Mouse (Mus musculus) small intestine, adult 2 months (tissue): Measurements from ENCODE around the gene Abcg5. TPM values are rescaled to one million over a fixed set of nuclear protein-coding genes. Genes with fewer than 3 reads are reported as not detected.

Experiments used
- H3K27ac ChIP-seq: fragments of 200-500 bp; 2 replicates; pipeline ENCODE4 v1.5.1; 2012; ENCODE audit warnings: low read depth, low read length, control low read depth, inconsistent platforms; ENCODE audit not compliant: insufficient read depth
- H3K27me3 ChIP-seq: fragments of 200-500 bp; 2 replicates; pipeline ENCODE4 v1.6.1; 2012; ENCODE audit warnings: mild to moderate bottlenecking, moderate library complexity, low read length, inconsistent platforms; ENCODE audit not compliant: control insufficient read depth, insufficient read depth
- H3K36me3 ChIP-seq: fragments of 200-500 bp; 2 replicates; pipeline ENCODE4 v1.6.1; 2012; ENCODE audit warnings: mild to moderate bottlenecking, low read length, control low read depth, inconsistent platforms; ENCODE audit not compliant: control insufficient read depth, insufficient read depth
- H3K4me1 ChIP-seq: fragments of 200-500 bp; 2 replicates; pipeline ENCODE4 v1.6.1; 2012; ENCODE audit warnings: low read length, inconsistent platforms, mixed read lengths; ENCODE audit not compliant: control insufficient read depth, insufficient read depth, insufficient read length
- H3K4me3 ChIP-seq: fragments of 200-500 bp; 2 replicates; pipeline ENCODE4 v1.5.1; 2012; ENCODE audit warnings: low read depth, mild to moderate bottlenecking, control low read depth, inconsistent platforms, low read length, moderate library complexity
- CTCF ChIP-seq: fragments of 200-500 bp; IDR thresholded peaks from 2 replicates; pipeline ENCODE4 v1.5.1; 2012; ENCODE audit warnings: low read depth, mild to moderate bottlenecking, control low read depth, inconsistent platforms, low read length, moderate library complexity, mixed read lengths; ENCODE audit not compliant: insufficient replicate concordance, insufficient read length; ENCODE audit errors: extremely low read depth
- POLR2A ChIP-seq: fragments of 200-500 bp; IDR thresholded peaks from 2 replicates; pipeline ENCODE4 v1.6.1; 2012; ENCODE audit warnings: low read depth, mild to moderate bottlenecking, control low read depth, inconsistent platforms, low read length, moderate library complexity
- WGBS: fragments of 180-500 bp; shearing (Covaris S2); methylation state at CpG from one replicate; pipeline ENCODE4 v1.1.7; 2018; 5-methylcytosine and 5-hydroxymethylcytosine counted together
- polyA plus RNA-seq: library from polyadenylated mRNA; depleted of rRNA; stranded (reverse); fragments of >200 nt; gene quantifications from 2 replicates; pipeline ENCODE4 v1.2.3, GENCODE M21; 2012

Abcg5 gene
- polyA plus RNA-seq, 1 experiment: 335 TPM

DNA sequence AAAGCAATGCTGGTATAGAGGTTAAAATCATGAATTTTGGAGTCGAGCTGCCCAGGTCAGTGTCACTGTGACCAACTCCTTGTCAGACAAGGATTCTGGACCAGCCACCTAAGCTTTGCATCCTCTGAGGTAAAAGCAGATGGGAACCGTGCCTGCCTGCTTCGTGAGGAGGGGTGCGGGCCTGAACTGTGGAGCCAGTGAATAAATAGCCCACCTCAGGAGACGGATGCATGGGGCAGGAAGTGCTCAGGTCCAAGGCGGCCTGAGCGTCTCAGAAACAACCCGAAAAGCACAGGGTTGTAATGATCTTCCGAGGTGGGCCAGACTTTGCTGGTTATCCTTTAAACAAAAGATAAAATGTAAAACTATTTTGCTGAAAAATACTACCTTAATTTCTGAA is 37.7 kb downstream of the Abcg5 start:
- TF ChIP-seq POLR2A (no peak), CTCF (no peak)
- no peak overlapping the region for H3K4me3 ChIP-seq
- no peaks in the 10 kb centered on the region for H3K36me3 ChIP-seq
- H3K27me3 ChIP-seq: no peaks in the 10 kb centered on the region
- H3K27ac ChIP-seq: no peak overlapping the region
- WGBS: 83% methylated on average over 9 of the region's 9 CpGs
- H3K4me1 ChIP-seq: peaks cover 5% of the 10 kb centered on the region; the same call in 1 of the 2 replicates

DNA sequence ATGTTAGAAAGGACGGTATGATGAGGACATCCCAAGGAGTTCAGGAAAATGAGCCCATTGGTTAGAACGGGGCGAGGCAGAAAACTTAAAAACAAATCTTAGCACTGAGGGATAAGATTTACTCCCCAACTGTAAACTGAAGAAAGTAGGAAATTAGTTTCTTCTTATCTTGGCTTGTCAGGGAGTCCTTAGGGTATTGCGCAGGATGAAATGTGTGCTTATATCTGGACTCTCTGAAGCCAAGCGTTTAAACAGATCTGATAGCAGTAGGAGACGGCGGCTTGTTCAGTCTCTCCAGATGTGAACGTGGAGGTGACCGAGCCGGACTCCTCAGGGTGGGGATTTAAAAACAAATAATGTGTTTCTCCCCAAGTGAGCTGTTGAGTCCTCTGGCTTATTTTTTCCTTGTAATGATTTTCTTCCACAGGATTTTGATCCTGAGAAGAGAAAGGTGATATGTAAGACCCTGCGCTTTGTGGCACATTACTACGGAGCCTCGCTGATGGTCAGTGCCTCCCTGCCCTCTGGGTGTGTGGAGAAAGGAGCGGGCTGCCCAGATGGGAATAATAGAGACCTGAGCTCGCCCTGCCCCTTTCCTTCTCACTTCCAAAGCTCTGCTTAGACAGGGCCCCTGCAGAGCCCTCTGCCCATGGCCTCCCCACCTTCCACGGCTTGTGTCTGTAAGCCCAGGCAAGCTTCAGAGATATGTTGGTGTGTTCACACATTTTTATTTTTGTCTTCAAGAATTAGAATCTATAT is 38.3 kb downstream of the Abcg5 start:
- Histone ChIP-seq H3K27me3 (no peaks in the 10 kb centered on the region), H3K4me1 (peaks cover 4% of the 10 kb centered on the region; the same call in 1 of the 2 replicates), H3K36me3 (no peaks in the 10 kb centered on the region), H3K4me3 (no peak overlapping the region), H3K27ac (no peak overlapping the region)
- 59% methylated on average over 16 of the region's 16 CpGs for WGBS
- TF ChIP-seq POLR2A (no peak), CTCF (no peak)

DNA sequence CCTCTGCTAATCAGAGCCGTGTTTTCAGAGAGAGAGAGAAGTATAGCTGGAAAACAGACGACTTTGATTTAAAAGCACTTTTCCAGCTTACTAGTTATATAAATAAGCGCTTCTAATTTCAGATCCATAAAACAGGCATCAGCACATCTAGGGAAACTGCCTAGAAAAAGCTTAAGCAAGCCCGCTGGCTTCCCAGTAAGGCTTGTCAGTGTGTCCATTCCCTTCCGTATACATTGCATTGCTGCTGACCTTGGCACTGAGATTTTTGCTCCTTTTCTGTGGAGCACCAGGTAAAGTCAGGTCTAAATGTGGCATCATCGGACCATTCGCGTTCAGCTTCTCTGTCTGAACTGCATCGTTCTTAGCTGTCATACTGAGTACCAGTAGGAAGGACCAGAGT is 40.5 kb downstream of the Abcg5 start:
- Histone ChIP-seq H3K4me3 (no peak overlapping the region), H3K27me3 (no peaks in the 10 kb centered on the region), H3K36me3 (no peaks in the 10 kb centered on the region), H3K4me1 (peaks cover 4% of the 10 kb centered on the region; the same call in 1 of the 2 replicates), H3K27ac (no peak overlapping the region)
- no peak for TF ChIP-seq POLR2A
- TF ChIP-seq CTCF: no peak
- 93% methylated on average over 9 of the region's 9 CpGs for WGBS

DNA sequence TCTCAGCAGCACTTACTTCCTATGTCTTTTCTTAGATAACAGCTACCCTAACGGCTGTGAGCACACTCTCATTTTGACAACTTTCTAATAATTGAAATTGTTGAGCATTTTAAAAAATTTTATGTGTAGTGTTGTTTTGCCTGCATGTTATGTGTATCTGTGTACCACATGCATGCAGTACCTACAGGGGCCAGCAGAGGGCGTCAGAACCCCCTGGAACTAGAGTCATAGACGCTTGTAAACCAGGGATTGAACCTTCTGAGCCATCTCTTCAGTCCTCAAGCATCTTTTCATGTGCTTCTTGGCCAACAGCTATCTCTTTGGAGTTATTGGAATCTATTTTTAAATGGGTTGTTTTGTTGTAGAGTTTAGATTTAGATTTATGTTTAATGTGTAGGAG is 40.9 kb downstream of the Abcg5 start:
- 29% methylated on average over 3 of the region's 3 CpGs for WGBS
- Histone ChIP-seq H3K27me3 (no peaks in the 10 kb centered on the region), H3K27ac (no peak overlapping the region), H3K4me3 (no peak overlapping the region), H3K36me3 (no peaks in the 10 kb centered on the region), H3K4me1 (peaks cover 4% of the 10 kb centered on the region; the same call in 1 of the 2 replicates)
- TF ChIP-seq CTCF (peak; percentile 87; the same call in 1 of the 2 replicates), POLR2A (no peak)

DNA sequence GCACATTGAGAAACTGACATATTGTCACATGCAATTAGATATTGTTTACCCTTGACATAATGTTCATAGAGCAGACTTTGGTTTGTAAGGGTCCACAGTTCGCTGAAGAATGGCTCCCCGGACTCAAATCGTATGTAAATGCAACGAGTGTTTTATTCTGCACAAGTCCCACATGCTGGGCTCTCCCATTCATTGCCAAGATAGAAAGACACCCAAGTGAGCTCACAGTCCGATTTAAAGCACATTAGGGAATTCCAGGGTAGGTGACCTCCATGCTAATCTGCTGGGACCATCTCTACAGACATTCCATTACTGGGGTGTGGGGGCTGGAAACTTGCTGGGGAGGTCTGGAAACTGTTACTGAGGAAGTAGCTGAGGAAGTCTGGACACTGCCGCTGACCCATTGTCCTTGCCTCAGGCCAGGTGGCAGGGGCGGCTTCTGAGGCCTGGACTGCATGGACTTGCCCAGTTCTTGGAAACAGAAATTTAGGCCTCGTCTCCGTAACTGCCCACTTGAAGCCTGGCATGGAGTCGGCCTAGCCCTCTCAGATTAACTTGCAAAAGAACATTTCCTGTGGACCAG is 42.9 kb downstream of the Abcg5 start:
- no peak overlapping the region for H3K4me3 ChIP-seq
- no peak overlapping the region for H3K27ac ChIP-seq
- H3K27me3 ChIP-seq: no peaks in the 10 kb centered on the region
- H3K36me3 ChIP-seq: no peaks in the 10 kb centered on the region
- TF ChIP-seq POLR2A (no peak), CTCF (no peak)
- WGBS: 84% methylated on average over 10 of the region's 10 CpGs
- no peaks in the 10 kb centered on the region for H3K4me1 ChIP-seq

DNA sequence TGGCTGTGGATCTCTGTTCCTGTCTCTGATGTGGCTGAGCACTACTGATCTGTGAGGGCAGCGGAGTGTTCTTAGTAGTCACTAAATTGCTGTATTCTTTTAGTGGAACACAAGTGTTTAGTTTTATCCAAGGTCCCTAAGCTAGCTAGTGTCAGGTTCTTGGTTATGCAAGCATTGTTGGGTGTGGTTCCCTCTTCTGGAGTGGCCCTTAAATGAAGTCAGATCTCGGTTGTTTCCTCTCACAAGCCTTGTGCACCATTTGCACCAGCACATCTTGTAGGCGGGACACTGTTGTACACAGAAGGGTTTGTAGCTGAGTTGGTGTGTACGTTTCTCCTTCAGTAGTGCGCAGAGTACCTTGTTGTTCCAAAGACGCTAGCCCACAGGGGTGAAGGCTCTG is 44.8 kb downstream of the Abcg5 start:
- no peak for TF ChIP-seq POLR2A
- no peak for TF ChIP-seq CTCF
- Histone ChIP-seq H3K36me3 (no peaks in the 10 kb centered on the region), H3K27me3 (no peaks in the 10 kb centered on the region), H3K27ac (no peak overlapping the region), H3K4me1 (no peaks in the 10 kb centered on the region), H3K4me3 (no peak overlapping the region)
- WGBS: 84% methylated on average over 6 of the region's 6 CpGs

DNA sequence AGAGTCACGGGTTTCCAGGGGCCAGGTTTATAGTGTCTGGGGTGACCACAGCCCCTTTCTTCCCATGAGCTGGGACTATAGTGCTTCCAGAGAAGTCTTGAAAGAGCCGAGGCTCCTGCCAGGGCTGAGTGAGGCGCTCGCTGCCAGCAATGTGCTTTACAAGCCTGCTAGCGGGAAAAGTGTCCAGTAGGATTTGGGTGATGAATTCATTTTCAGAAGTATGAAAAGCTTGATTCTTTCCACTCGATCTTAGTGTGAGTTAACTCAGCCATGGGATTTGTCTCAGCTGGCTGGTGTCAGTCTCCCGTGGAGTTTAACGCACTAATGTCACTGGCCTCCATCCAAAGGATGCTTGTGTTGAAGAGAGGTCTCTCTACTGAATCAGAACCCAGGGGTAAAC is 46.5 kb downstream of the Abcg5 start:
- Histone ChIP-seq H3K4me1 (no peaks in the 10 kb centered on the region), H3K36me3 (no peaks in the 10 kb centered on the region), H3K27me3 (no peaks in the 10 kb centered on the region), H3K4me3 (no peak overlapping the region), H3K27ac (no peak overlapping the region)
- 77% methylated on average over 8 of the region's 8 CpGs for WGBS
- TF ChIP-seq POLR2A (no peak), CTCF (no peak)

DNA sequence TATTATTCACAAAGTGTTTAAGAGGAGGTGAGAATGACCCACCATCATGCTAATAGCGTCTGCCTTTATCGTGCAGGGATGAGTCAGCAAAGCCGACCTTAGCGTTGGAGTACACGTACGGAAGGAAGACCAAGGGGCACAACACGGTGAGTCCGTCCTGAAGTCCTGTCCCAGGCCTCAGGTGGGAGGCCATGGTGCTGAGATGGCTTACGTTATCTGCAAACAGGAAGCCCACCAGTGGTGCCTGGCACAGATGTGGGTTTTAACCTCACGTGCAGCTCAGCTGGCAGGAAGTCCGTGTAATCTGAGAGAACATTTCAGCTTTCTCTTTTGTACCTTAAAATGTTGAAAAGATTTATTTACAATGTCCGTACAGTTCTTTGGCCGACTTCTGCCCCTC is 49.4 kb downstream of the Abcg5 start:
- H3K27ac ChIP-seq: no peak overlapping the region
- TF ChIP-seq POLR2A (no peak), CTCF (no peak)
- no peaks in the 10 kb centered on the region for H3K27me3 ChIP-seq
- no peaks in the 10 kb centered on the region for H3K4me1 ChIP-seq
- H3K36me3 ChIP-seq: no peaks in the 10 kb centered on the region
- 82% methylated on average over 13 of the region's 13 CpGs for WGBS
- no peak overlapping the region for H3K4me3 ChIP-seq
